Mouse (Mus musculus): ENCODE results near the gene Oxt.

- no peak for TF ChIP-seq ZC3H11A (IDR thresholded peaks at IDR 0.05; ENCODE audit: borderline replicate concordance, low read depth, low read length)
- TF ChIP-seq CHD2 (IDR thresholded peaks at IDR 0.05; ENCODE audit: low read depth, low read length) = no peak
- TF ChIP-seq ZNF384 (IDR thresholded peaks at IDR 0.05; ENCODE audit: low read depth, low read length) = no peak
- TF ChIP-seq HCFC1 (IDR thresholded peaks at IDR 0.05; ENCODE audit: borderline replicate concordance, insufficient read depth, low read length) = no peak
Measured at GRCm38 (mm10) chr2:130618972-130619371, 43.0 kb downstream of the Oxt start.

Measured in ES-E14 (cell line).